Mouse (Mus musculus) thymus, adult 2 months (tissue): Measurements from ENCODE around the gene Nif3l1.

Experiments
- CTCF ChIP-seq: fragments of 200-500 bp; IDR thresholded peaks from 2 replicates; pipeline ENCODE4 v1.5.1; 2012; ENCODE audit warnings: mild to moderate bottlenecking, control low read depth, low read length, moderate library complexity, borderline replicate concordance; ENCODE audit not compliant: control insufficient read depth, poor library complexity, insufficient read depth; ENCODE audit errors: extremely low read depth
- POLR2A ChIP-seq: fragments of 200-500 bp; IDR thresholded peaks from 2 replicates; pipeline ENCODE4 v1.6.1; 2012; ENCODE audit warnings: mild to moderate bottlenecking, low read length, control low read depth, moderate library complexity; ENCODE audit not compliant: control insufficient read depth, poor library complexity, insufficient read depth; ENCODE audit errors: extremely low read depth

DNA sequence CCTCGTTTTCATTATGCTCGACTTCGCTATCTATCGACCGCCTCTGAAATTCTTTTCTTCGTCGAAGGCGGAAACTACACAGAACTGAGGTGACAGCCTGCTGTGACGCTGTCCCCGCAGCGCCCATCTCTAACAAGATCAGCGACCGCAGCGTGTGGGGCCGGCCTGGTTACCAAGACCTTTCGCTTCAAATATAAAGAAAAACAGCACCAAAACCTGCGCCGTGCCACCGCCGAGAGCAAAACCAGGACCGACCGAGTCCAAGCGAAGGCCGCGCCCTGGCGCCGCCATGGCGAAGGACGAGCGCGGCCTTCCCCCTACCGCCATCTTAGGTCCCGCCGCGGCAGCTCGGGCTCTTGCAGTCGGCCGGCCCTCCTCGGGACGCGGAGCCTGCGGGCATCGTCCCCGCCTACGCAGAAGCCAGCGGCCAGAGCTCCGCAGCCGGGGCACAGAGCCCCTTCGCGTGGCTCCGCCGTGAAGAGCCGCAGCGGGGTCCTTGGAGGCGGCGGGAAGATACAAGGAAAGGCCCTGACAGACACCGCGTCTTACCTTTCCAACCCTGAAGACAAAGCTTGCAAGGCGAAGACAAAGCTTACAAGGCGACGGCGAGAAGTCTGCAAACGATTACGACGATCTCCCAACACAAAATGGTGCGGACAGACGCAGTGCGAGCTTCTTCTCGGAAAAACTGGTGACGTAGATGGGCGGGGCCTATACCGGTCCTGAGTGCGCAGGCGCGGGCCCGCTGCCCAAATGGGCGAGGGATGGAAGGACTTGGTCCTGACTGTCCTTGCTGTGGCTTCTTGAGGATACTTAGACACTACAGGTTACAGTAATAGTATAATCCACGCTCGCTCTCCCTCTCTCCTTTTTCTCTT, 21.3 kb upstream of the Nif3l1 start, which contains the start of gene Clk1:
- TF ChIP-seq CTCF (0 out of 2 replicates have a peak, but pooled peaks have one; percentile 39), POLR2A (peak; percentile 95)
